Mouse (Mus musculus): ENCODE measurements around the gene Mark4. TPM values are rescaled to one million over a fixed set of nuclear protein-coding genes. Genes with fewer than 3 reads are reported as not detected.

Mark4 gene
- polyA plus RNA-seq, 1 experiment from 2014 or later, result 10.9 TPM

- Histone ChIP-seq H3K36me3 (ENCODE audit: control insufficient read depth, insufficient read depth, low read length) (peaks cover 11% of the 10 kb centered on the region), H3K27ac (replicated peaks; ENCODE audit: low read depth, low read length) (peak overlapping the region; percentile 81), H3K9ac (ENCODE audit: low read depth, low read length) (peak overlapping the region; percentile 83), H3K27me3 (replicated peaks; ENCODE audit: control insufficient read depth, insufficient read depth, low read length) (no peaks in the 10 kb centered on the region), H3K4me1 (ENCODE audit: control insufficient read depth, insufficient read depth, low read length) (peaks cover 12% of the 10 kb centered on the region), H3K4me3 (ENCODE audit: low read depth, low read length) (peak overlapping the region; percentile 98), H3K9me3 (ENCODE audit: control insufficient read depth, low read length) (no peaks in the 10 kb centered on the region), H3K4me2 (ENCODE audit: low read depth, low read length) (peak overlapping the region; percentile 85)
- DNase-seq (ENCODE audit: low spot score), result no peak
- ATAC-seq (ENCODE audit: low read depth), result no peak; the same call in 1 of the 2 replicates
- 9% methylated on average over 12 of the region's 14 CpGs for WGBS
Measured at GRCm38 (mm10) chr7:19457414-19458071, 1.1 kb downstream of the Mark4 start.

DNA sequence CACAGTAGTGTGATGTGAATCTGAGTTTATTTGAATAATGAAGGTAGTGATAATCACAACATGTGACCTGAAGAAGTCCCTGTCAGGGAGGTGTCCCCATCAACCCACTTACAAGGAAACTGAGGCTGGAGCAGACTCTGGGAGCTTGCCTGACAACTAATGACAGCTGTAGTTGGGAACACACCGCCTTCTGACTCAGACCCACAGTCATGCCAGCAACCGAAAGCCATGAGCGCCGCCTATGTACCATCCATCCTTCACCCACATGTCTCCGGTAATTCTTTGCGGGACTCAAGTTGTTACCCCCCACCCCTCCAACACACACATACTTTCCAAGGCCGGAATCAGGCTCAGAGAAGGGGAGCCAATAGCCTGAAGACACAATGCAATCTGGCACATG, 2.0 kb downstream of the Mark4 start:
- Histone ChIP-seq H3K27me3 (replicated peaks; ENCODE audit: control insufficient read depth, insufficient read depth, low read length) (no peaks in the 10 kb centered on the region), H3K27ac (replicated peaks; ENCODE audit: low read depth, low read length) (no peak overlapping the region), H3K4me3 (ENCODE audit: low read depth, low read length) (peak overlapping the region; percentile 98; the same call in 1 of the 2 replicates), H3K9ac (ENCODE audit: low read depth, low read length) (peak overlapping the region; percentile 83), H3K4me1 (ENCODE audit: control insufficient read depth, insufficient read depth, low read length) (peaks cover 12% of the 10 kb centered on the region), H3K4me2 (ENCODE audit: low read depth, low read length) (peak overlapping the region; percentile 85), H3K36me3 (ENCODE audit: control insufficient read depth, insufficient read depth, low read length) (peaks cover 20% of the 10 kb centered on the region), H3K9me3 (ENCODE audit: control insufficient read depth, low read length) (no peaks in the 10 kb centered on the region)
- no peak for ATAC-seq (ENCODE audit: low read depth)
- no peak for DNase-seq (ENCODE audit: low spot score)
- 96% methylated on average over 7 of the region's 7 CpGs for WGBS

GRCm38 (mm10) chr7:19455819-19456495, 2.7 kb downstream of the Mark4 start:
- WGBS, result 68% methylated on average over 11 of the region's 11 CpGs
- no peak overlapping the region for H3K4me3 ChIP-seq (ENCODE audit: low read depth, low read length)
- H3K9me3 ChIP-seq (ENCODE audit: control insufficient read depth, low read length), result no peaks in the 10 kb centered on the region
- peaks cover 27% of the 10 kb centered on the region for H3K36me3 ChIP-seq (ENCODE audit: control insufficient read depth, insufficient read depth, low read length)
- no peaks in the 10 kb centered on the region for H3K27me3 ChIP-seq (replicated peaks; ENCODE audit: control insufficient read depth, insufficient read depth, low read length)
- no peak overlapping the region for H3K27ac ChIP-seq (replicated peaks; ENCODE audit: low read depth, low read length)
- no peak overlapping the region for H3K4me2 ChIP-seq (ENCODE audit: low read depth, low read length)
- H3K9ac ChIP-seq (ENCODE audit: low read depth, low read length), result peak overlapping the region; percentile 83; the same call in 1 of the 2 replicates
- H3K4me1 ChIP-seq (ENCODE audit: control insufficient read depth, insufficient read depth, low read length), result peaks cover 12% of the 10 kb centered on the region
- no peak for DNase-seq (ENCODE audit: low spot score)
- no peak for ATAC-seq (ENCODE audit: low read depth)

DNA sequence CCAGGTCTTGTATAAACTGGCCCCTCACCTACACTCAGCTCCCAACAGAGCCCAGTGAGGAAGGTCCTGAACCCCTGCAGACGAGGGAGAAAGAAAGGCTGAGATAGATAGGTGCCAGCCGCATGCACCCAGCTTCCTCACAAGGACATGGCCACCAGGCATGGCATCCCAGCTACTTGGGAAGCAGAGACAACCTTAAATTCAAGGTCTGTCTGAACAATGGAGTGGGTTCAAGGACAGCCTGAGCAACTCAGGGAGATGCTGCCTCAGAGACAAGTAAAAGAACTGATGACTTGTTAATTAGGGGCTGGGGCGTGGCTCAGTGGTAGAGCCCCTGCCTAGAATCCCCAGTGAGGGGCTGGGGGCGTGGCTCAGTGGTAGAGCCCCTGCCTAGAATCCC, 3.4 kb downstream of the Mark4 start:
- ATAC-seq (ENCODE audit: low read depth) (no peak), DNase-seq (ENCODE audit: low spot score) (no peak)
- Histone ChIP-seq H3K4me2 (ENCODE audit: low read depth, low read length) (no peak overlapping the region), H3K27ac (replicated peaks; ENCODE audit: low read depth, low read length) (no peak overlapping the region), H3K9ac (ENCODE audit: low read depth, low read length) (no peak overlapping the region), H3K27me3 (replicated peaks; ENCODE audit: control insufficient read depth, insufficient read depth, low read length) (no peaks in the 10 kb centered on the region), H3K4me1 (ENCODE audit: control insufficient read depth, insufficient read depth, low read length) (peaks cover 12% of the 10 kb centered on the region), H3K9me3 (ENCODE audit: control insufficient read depth, low read length) (no peaks in the 10 kb centered on the region), H3K36me3 (ENCODE audit: control insufficient read depth, insufficient read depth, low read length) (peaks cover 35% of the 10 kb centered on the region), H3K4me3 (ENCODE audit: low read depth, low read length) (no peak overlapping the region)
- WGBS, result 87% methylated on average over 4 of the region's 4 CpGs

DNA sequence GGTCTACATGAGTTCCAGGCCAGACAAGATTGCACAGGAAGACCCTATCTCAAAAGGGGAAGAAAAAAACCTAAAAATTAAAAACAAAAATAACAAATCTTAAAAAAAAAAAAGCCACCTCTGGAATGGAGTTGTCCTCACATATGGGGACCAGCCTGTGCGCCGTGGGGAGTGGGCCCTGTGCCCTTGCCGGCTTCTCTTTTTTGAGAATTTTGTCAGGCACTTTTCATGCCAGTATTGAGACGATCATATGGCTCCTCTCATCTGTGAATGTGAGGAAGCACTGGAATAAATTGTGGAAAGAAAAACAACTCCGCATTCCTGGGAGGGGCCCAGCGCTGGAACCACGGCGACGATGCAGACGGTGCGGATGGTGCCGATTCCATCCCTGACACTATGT, 9.5 kb downstream of the Mark4 start:
- no peaks in the 10 kb centered on the region for H3K4me1 ChIP-seq (ENCODE audit: control insufficient read depth, insufficient read depth, low read length)
- ATAC-seq (ENCODE audit: low read depth) (no peak), DNase-seq (ENCODE audit: low spot score) (no peak)
- H3K27ac ChIP-seq (replicated peaks; ENCODE audit: low read depth, low read length), result 0 out of 2 replicates have a peak overlapping the region, but pooled peaks have one; percentile 28
- WGBS, result 86% methylated on average over 12 of the region's 12 CpGs
- no peak overlapping the region for H3K4me2 ChIP-seq (ENCODE audit: low read depth, low read length)
- no peaks in the 10 kb centered on the region for H3K27me3 ChIP-seq (replicated peaks; ENCODE audit: control insufficient read depth, insufficient read depth, low read length)
- no peak overlapping the region for H3K9ac ChIP-seq (ENCODE audit: low read depth, low read length)
- no peaks in the 10 kb centered on the region for H3K9me3 ChIP-seq (ENCODE audit: control insufficient read depth, low read length)
- H3K4me3 ChIP-seq (ENCODE audit: low read depth, low read length), result no peak overlapping the region
- H3K36me3 ChIP-seq (ENCODE audit: control insufficient read depth, insufficient read depth, low read length), result peaks cover 81% of the 10 kb centered on the region

- H3K27ac ChIP-seq (replicated peaks; ENCODE audit: low read depth, low read length), result no peak overlapping the region
- no peak overlapping the region for H3K4me2 ChIP-seq (ENCODE audit: low read depth, low read length)
- no peak overlapping the region for H3K4me3 ChIP-seq (ENCODE audit: low read depth, low read length)
- H3K9me3 ChIP-seq (ENCODE audit: control insufficient read depth, low read length), result no peaks in the 10 kb centered on the region
- no peaks in the 10 kb centered on the region for H3K4me1 ChIP-seq (ENCODE audit: control insufficient read depth, insufficient read depth, low read length)
- H3K36me3 ChIP-seq (ENCODE audit: control insufficient read depth, insufficient read depth, low read length), result peaks cover 89% of the 10 kb centered on the region
- H3K27me3 ChIP-seq (replicated peaks; ENCODE audit: control insufficient read depth, insufficient read depth, low read length), result no peaks in the 10 kb centered on the region
- DNase-seq (ENCODE audit: low spot score) (no peak), ATAC-seq (ENCODE audit: low read depth) (no peak)
- no peak overlapping the region for H3K9ac ChIP-seq (ENCODE audit: low read depth, low read length)
- 96% methylated on average over 16 of the region's 16 CpGs for WGBS
Measured at GRCm38 (mm10) chr7:19447689-19448088, 10.9 kb downstream of the Mark4 start.

DNA sequence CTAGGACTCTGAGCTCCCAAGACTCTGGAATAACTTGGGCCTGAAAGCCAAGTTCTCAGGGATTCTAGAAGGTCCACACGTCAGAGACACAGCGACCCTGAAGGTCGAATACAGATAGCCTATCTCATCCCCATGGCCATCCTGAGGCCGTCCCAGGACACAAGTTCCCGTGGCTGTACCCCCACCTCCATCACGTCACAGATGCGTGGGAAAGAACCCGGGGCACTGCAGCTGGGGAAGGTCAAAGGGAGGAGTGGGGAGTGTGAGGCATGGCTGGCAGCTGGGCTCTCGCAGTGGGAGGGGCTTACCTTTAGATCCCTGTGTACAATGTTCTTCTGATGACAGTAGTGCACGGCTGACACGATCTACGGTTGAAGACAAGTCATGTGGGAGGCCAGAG, 13.8 kb downstream of the Mark4 start:
- Histone ChIP-seq H3K9me3 (ENCODE audit: control insufficient read depth, low read length) (no peaks in the 10 kb centered on the region), H3K27ac (replicated peaks; ENCODE audit: low read depth, low read length) (no peak overlapping the region), H3K36me3 (ENCODE audit: control insufficient read depth, insufficient read depth, low read length) (peaks cover 90% of the 10 kb centered on the region), H3K4me3 (ENCODE audit: low read depth, low read length) (no peak overlapping the region), H3K27me3 (replicated peaks; ENCODE audit: control insufficient read depth, insufficient read depth, low read length) (no peaks in the 10 kb centered on the region), H3K4me1 (ENCODE audit: control insufficient read depth, insufficient read depth, low read length) (no peaks in the 10 kb centered on the region), H3K4me2 (ENCODE audit: low read depth, low read length) (no peak overlapping the region), H3K9ac (ENCODE audit: low read depth, low read length) (no peak overlapping the region)
- no peak for ATAC-seq (ENCODE audit: low read depth)
- WGBS, result 84% methylated on average over 12 of the region's 12 CpGs
- DNase-seq (ENCODE audit: low spot score), result no peak

- Histone ChIP-seq H3K36me3 (ENCODE audit: control insufficient read depth, insufficient read depth, low read length) (peaks cover 80% of the 10 kb centered on the region), H3K4me2 (ENCODE audit: low read depth, low read length) (no peak overlapping the region), H3K4me3 (ENCODE audit: low read depth, low read length) (no peak overlapping the region), H3K27me3 (replicated peaks; ENCODE audit: control insufficient read depth, insufficient read depth, low read length) (no peaks in the 10 kb centered on the region), H3K27ac (replicated peaks; ENCODE audit: low read depth, low read length) (no peak overlapping the region), H3K9me3 (ENCODE audit: control insufficient read depth, low read length) (no peaks in the 10 kb centered on the region), H3K9ac (ENCODE audit: low read depth, low read length) (no peak overlapping the region), H3K4me1 (ENCODE audit: control insufficient read depth, insufficient read depth, low read length) (no peaks in the 10 kb centered on the region)
- DNase-seq (ENCODE audit: low spot score) (peak; percentile 58), ATAC-seq (ENCODE audit: low read depth) (peak; percentile 38)
- 32% methylated on average over 3 of the region's 3 CpGs for WGBS
Measured at GRCm38 (mm10) chr7:19443344-19443743, 15.3 kb downstream of the Mark4 start.
